Mouse (Mus musculus): ENCODE measurements around the gene Il1rap. TPM values are rescaled to one million over a fixed set of nuclear protein-coding genes. Genes with fewer than 3 reads are reported as not detected.
A peak's percentile ranks its signal among the peaks of the same experiment; 100 is the strongest.

Il1rap gene
- total RNA-seq (2021) = 1 to 10 TPM; 4.6 to 5.2 TPM

GRCm38 (mm10) chr16:26581048-26581912 is at the start of gene Il1rap:
TSS of gene Il1rap (plus strand) at chr16:26581704.
- DNase-seq = peak; percentile 94

- no peak for DNase-seq
These were observed 49.2 kb upstream of the Il1rap start for GRCm38 (mm10) chr16:26532287-26532686.

DNA sequence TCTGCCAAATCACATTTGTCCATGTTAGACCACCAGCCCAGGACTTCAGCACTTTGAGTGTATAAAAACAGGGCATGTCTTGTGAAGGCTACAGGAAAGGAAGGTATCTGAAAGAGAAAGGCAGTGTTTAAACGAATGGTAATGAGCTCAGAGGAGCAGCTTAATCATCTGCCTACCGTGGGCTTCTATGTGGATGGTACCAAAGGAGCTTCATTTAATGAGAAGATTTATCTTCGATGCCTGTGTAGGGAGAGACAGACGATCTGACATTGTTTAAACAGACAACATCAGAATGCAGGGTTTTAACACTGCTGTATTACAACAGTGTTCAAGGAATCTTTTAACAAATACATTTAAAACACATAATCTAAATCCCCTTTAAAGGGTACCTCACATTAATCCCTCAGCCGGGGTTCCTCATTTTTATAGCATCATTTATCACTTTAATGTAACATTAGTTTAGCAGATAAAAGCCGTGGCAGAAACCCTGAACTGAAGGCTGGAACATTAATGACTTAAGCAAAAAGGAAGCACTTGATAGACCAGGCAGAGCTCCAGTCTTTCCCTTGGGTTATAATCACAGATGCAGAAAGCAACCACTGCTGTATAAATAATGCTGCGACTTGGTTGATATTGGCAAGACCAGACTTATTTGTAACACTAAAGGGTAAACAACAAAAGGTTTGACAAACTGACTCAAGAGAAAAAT is 35.2 kb upstream of the Il1rap start:
- no peak for DNase-seq

DNA sequence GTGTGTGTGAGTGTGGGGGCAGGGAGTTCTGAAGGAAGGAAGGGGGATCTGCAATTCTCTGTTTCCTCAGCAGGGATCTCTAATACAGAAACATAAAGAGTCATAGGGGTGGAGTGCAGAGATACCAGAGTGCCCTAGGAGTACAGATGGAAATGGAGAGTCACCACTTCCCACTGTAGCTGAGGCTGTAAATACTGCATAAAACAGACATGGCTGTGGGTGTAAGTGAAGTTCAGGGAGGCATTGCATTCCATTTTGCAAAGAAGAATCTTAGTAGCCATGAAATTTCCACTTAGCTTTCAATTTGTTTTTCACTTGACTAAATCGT is 34.7 kb upstream of the Il1rap start:
- DNase-seq = no peak

GRCm38 (mm10) chr16:26549221-26549620 is 32.3 kb upstream of the Il1rap start:
- no peak for DNase-seq

- no peak for DNase-seq
These were observed 29.3 kb upstream of the Il1rap start for GRCm38 (mm10) chr16:26552234-26552633.

- DNase-seq = no peak
These were observed 22.7 kb upstream of the Il1rap start for GRCm38 (mm10) chr16:26558797-26559196.

DNA sequence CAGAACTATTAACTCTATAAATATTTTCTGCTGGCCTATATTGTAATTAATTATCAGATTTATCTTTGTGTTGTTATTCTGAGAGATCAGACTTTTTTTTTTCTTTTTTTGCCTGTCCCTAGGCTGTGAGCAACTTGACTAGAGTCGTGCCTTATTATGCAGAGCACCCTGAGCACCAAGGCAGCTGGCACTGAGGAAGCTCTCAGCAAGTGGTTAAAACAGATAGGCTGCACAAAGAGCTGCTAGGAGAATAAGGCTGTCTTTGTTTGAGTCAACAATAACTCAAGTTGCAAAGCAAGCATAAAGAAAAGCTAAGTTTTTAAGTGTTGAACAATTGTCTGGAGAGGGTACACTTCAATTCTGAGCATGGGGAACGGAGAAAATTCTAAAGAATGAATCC is 19.8 kb upstream of the Il1rap start:
- DNase-seq = no peak

GRCm38 (mm10) chr16:26562771-26563170 is 18.7 kb upstream of the Il1rap start:
- no peak for DNase-seq

- DNase-seq = no peak
These were observed 12.0 kb upstream of the Il1rap start for GRCm38 (mm10) chr16:26569387-26569978.

- no peak for DNase-seq
These were observed 9.7 kb upstream of the Il1rap start for GRCm38 (mm10) chr16:26571836-26572235.

DNA sequence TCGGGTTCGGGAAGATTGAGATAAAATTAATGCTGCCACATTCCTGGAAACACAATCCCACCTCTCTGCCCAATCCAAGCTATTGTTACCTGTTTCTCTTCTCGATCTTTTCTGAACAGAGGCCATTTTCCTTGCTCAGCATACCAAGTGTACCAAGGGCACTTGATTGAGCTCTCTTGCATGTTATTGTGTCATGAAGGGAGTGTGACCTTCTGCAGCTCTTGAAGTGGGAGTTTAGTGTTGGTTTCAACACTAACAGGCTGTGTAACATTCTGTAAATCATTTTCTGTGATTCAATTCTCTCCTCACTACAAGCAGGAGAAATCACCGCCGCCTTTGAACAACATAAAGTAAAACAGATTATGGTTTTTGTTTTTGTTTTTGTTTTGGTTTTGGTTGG is 7.3 kb upstream of the Il1rap start:
- no peak for DNase-seq

DNA sequence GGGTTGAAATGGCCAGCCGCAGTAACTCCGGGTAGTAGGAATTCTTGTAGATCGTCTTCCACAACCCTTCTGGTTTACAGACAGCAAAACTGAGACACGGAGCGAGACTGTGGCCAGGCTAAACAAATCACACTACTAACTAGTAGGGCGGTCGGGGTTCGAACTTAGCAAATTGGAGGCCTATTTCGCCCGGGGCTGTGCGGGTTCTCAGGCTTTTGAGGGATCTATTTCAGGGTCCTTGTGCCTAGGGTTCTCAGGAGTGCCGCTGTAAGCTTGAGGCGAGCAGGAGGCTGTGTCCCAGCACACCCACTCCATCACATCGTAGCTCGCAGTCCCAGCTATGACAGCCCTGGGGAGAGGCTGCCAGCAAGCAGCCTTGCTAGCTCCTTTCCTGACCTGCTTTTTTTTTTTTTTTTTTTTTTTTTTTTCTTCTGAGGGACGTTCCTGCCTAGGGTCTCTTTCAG is 441 bp downstream of the Il1rap start:
- DNase-seq = peak; percentile 30

- DNase-seq = no peak
These were observed 4.3 kb downstream of the Il1rap start for GRCm38 (mm10) chr16:26585806-26586205.

DNA sequence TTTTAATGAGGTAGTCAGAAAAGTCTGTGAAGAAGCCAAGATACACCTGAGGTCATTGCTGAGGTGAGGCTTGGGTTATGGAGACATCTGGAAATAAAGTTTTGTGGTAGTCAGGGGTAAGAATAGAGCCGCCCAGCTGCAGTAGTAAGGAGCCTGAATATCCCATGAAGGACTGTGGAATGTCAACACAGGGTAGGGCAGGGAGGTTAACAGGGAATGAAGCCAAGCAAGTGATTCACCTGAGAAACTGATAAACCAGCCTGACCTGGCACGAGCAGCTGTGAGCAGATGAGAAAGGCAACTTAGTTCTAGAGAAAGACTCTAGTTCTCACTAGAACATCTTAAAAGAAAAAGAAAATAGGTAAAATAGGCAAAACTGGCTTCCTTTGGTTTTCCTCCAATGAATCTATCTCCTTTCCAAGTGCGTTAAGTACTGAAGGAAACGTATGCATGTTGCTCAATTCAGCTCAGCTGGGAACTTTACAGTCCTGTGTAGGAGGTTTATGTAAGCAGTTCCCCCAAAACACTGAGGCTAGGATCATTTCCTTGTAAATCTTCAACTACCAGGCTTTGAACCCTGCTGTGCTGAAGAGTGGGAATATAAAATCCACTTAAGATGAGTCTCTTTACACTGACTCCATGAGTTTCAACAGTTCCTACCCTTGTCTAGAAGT is 9.5 kb downstream of the Il1rap start:
- DNase-seq = no peak

GRCm38 (mm10) chr16:26596440-26596839 is 14.9 kb downstream of the Il1rap start:
- DNase-seq = peak; percentile 11

- peak; percentile 26 for DNase-seq
These were observed 15.8 kb downstream of the Il1rap start for GRCm38 (mm10) chr16:26597307-26597706.

DNA sequence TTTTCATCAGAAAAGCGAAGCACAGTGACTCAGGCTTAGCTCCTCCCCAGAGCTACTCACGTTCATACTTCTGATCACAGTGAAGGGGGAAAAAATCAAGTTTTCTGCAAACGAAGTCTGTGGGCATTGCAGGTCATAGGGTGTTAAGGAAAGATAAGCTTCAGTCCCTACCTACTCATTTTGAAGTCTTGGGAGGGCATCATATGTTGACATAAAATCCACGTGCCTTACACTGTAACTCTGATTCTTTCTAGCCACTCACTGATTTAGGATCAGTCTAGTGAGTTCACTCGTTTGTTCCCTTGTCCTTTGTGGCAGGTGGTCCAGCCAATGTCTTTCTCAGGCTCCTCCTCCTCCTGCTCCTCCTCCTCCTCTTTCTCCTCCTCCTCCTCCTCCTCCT is 17.1 kb downstream of the Il1rap start:
- no peak for DNase-seq

DNA sequence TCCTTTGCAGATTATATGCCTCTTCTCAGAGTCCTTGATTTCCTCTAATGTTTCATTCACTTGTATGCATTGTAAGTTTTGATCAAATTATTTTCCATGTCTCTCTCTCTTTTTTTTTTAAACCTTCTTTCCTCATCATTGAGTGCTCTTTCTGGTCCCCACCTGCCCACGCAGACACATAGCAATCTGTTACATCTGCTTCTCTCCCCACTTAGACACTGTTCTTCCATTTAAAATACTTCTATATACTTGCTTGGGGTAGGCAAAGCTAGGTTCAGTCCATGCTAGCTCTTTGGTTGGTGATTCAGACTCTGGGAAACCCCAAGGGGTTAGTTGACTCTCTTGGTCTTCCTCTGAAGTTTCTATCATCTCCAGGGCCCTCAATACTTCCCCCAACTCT is 20.0 kb downstream of the Il1rap start:
- DNase-seq = no peak

DNA sequence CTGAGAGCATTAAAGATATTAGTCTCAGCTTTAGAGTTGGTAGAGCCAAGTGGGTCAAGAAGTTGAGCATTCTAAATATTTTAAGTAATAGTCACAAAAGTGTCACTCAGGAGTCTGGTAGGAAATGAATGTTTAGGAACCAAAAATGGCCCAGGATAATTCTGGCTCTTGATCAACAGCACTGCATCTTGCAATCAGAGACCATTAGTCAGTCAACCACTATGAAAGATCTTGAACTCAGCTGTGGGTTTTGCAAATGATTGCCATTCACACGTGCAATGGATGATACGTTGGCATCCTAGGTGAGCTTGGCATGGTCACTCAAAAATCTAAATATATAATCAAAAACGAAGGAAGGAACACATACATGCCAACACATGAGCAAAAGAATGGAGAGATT is 23.1 kb downstream of the Il1rap start:
- no peak for DNase-seq

DNA sequence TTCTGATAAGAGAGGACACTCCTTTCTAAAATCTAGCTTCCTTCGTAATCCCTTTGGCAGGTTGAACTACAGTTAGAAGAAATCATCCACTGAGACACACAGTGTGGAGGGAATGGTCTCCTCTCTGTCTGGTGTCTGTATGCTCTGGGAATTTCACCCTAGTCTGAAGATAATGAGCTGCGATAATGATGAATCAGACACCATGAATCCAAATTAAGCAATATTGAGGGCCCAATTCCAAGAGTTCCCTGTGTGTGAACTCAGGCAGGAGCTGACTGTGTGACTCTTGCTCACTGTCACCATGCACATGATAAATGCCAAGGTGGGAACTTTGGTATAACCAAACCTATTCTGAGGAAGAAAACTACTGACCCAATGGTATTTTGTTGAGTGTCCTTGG is 26.5 kb downstream of the Il1rap start:
- no peak for DNase-seq

DNA sequence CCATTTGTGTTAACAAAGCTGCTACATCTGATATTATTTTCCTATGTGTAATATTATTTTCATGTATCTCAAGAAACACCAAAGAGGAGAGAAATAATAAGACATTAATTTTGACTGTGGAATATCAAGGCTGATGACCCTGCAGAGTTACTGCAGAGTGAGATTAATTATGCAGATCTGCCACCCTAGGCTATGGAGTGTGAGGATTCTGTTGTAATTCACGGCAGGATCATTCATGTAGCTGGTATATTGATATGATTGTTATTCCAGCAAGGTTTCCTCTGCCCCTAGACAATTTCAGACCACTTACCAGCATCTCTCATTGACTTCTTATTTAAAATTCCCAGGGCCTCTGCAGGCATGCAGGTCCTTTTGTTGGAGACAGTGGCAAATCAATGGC is 29.0 kb downstream of the Il1rap start:
- DNase-seq = no peak
